In genomic region chr10:68013137-68013536, GRCm38 (mm10) we compare ENCODE assay signal across 8 mouse cellular contexts. TPM values are rescaled to one million over a fixed set of nuclear protein-coding genes. Genes with fewer than 3 reads are reported as not detected.
DNase-seq lines count a peak whose midpoint lies in the region; ATAC-seq and TF ChIP-seq lines count a peak whose summit lies in the region.

No protein-coding gene starts in this region.

- no peaks in the 10 kb centered on the region for H3K9me3 ChIP-seq in midbrain, embryonic 11.5 days (ENCODE audit: control insufficient read depth, low read length)
- no peaks in the 10 kb centered on the region for H3K9me3 ChIP-seq in midbrain, embryonic 14.5 days (ENCODE audit: control insufficient read depth, low read length)

- TF ChIP-seq CTCF in cerebellum, adult 2 months (IDR thresholded peaks at IDR 0.05; ENCODE audit: borderline replicate concordance, insufficient read depth, low read depth, low read length) = peak; percentile 50

- DNase-seq in cerebellum, adult 2 months = no peak
- DNase-seq in cerebellum, adult 9-10 months = no peak
- DNase-seq in midbrain, embryonic 11.5 days (ENCODE audit: low spot score, missing footprints) = peak; percentile 86
- DNase-seq in midbrain, embryonic 14.5 days = no peak
- DNase-seq in heart, postnatal 10 days = peak; percentile 18 to 56
- peak; percentile 75 for DNase-seq in naive thymus-derived CD4-positive, alpha-beta T cell, adult 2 months (ENCODE audit: low read depth)
- DNase-seq in frontal cortex, adult 2 months (ENCODE audit: extremely low spot score in 1 of 2, low spot score in 1 of 2) = no peak
- DNase-seq in gastrocnemius, postnatal 4 days (ENCODE audit: low spot score in 2 of 2) = no peak

- H3K36me3 ChIP-seq in midbrain, embryonic 11.5 days (ENCODE audit: control insufficient read depth, insufficient read depth, low read length) = peaks cover 5% of the 10 kb centered on the region; the same call in 1 of the 2 replicates
- no peaks in the 10 kb centered on the region for H3K36me3 ChIP-seq in midbrain, embryonic 14.5 days (ENCODE audit: control insufficient read depth, insufficient read depth, low read length)

- H3K27ac ChIP-seq in cerebellum, adult 2 months (ENCODE audit: insufficient read depth, low read length) = no peak overlapping the region
- H3K27ac ChIP-seq in midbrain, embryonic 11.5 days (ENCODE audit: low read depth, low read length) = no peak overlapping the region
- no peak overlapping the region for H3K27ac ChIP-seq in midbrain, embryonic 14.5 days (replicated peaks; ENCODE audit: low read depth, low read length)

- H3K9ac ChIP-seq in midbrain, embryonic 11.5 days (ENCODE audit: low read length) = no peak overlapping the region
- no peak overlapping the region for H3K9ac ChIP-seq in midbrain, embryonic 14.5 days (replicated peaks; ENCODE audit: low read length)

- ATAC-seq in midbrain, embryonic 11.5 days (ENCODE audit: low FRiP score) = no peak
- ATAC-seq in midbrain, embryonic 14.5 days (ENCODE audit: low FRiP score, low TSS enrichment) = no peak

- TF ChIP-seq POLR2A in cerebellum, adult 2 months (IDR thresholded peaks at IDR 0.05; ENCODE audit: borderline replicate concordance, insufficient read depth, low read length) = no peak

- H3K4me3 ChIP-seq in cerebellum, adult 2 months (replicated peaks; ENCODE audit: insufficient read depth, low read depth, low read length) = no peak overlapping the region
- H3K4me3 ChIP-seq in midbrain, embryonic 11.5 days (ENCODE audit: low read depth, low read length) = no peak overlapping the region
- H3K4me3 ChIP-seq in midbrain, embryonic 14.5 days (replicated peaks; ENCODE audit: low read depth, low read length) = no peak overlapping the region

- WGBS in cerebellum, adult 2 months = 90% methylated on average over 2 of the region's 2 CpGs
- WGBS in midbrain, embryonic 11.5 days = 89% methylated on average over 2 of the region's 2 CpGs
- 82% methylated on average over 2 of the region's 2 CpGs for WGBS in midbrain, embryonic 14.5 days

- intact Hi-C loops in heart, postnatal 10 days (cut with DNase I) = no loop called here

- H3K27me3 ChIP-seq in cerebellum, adult 2 months (ENCODE audit: control insufficient read depth, insufficient read depth, low read length) = no peaks in the 10 kb centered on the region
- no peaks in the 10 kb centered on the region for H3K27me3 ChIP-seq in midbrain, embryonic 11.5 days (ENCODE audit: control insufficient read depth, insufficient read depth, low read length)
- no peaks in the 10 kb centered on the region for H3K27me3 ChIP-seq in midbrain, embryonic 14.5 days (ENCODE audit: control insufficient read depth, insufficient read depth, low read length)

- H3K4me1 ChIP-seq in cerebellum, adult 2 months (ENCODE audit: control insufficient read depth, insufficient read depth, low read length) = no peaks in the 10 kb centered on the region
- no peaks in the 10 kb centered on the region for H3K4me1 ChIP-seq in midbrain, embryonic 11.5 days (ENCODE audit: control insufficient read depth, insufficient read depth, low read length)
- no peaks in the 10 kb centered on the region for H3K4me1 ChIP-seq in midbrain, embryonic 14.5 days (ENCODE audit: control insufficient read depth, insufficient read depth, low read length)

- H3K4me2 ChIP-seq in midbrain, embryonic 11.5 days = no peak overlapping the region
- H3K4me2 ChIP-seq in midbrain, embryonic 14.5 days (ENCODE audit: low read length) = no peak overlapping the region

RNA-seq across cellular contexts. Expression of gene Rtkn2, which starts 33.8 kb away (rescaled TPM):
- 1.4 and 2.0 TPM in 2 replicates for polyA plus RNA-seq in cerebellum, adult 2 months (2012; rRNA removed)
- 19.9 and 23.2 TPM in 2 replicates for polyA plus RNA-seq in midbrain, embryonic 11.5 days (2014; fragmentation: Nextera tagmentation; extraction: Ambion mirVana)
- 2.9 and 5.8 TPM in 2 replicates for polyA plus RNA-seq in midbrain, embryonic 14.5 days (2014; fragmentation: Nextera tagmentation; extraction: Ambion mirVana)
- total RNA-seq in heart, postnatal 10 days (2021) = 1 to 10 TPM; 1.7 to 1.8 TPM
- polyA plus RNA-seq in frontal cortex, adult 2 months (2012; rRNA removed) = 1.5 and 1.8 TPM in 2 replicates
- total RNA-seq in gastrocnemius, postnatal 4 days (2021) = 1 to 10 TPM; 3.1 to 3.5 TPM

Comparison
In these comparisons a context has a peak if more than half of its experiments do, and no peak if none do; other contexts are left out.
1. DNase-seq: peak in midbrain, embryonic 11.5 days (single experiment), heart, postnatal 10 days (2 of 2) and naive thymus-derived CD4-positive, alpha-beta T cell, adult 2 months (single experiment); none in cerebellum, adult 2 months (0 of 2), cerebellum, adult 9-10 months (single experiment), midbrain, embryonic 14.5 days (single experiment), frontal cortex, adult 2 months (0 of 2) and gastrocnemius, postnatal 4 days (0 of 2).